Mouse (Mus musculus) erythroblast, adult 5-6 weeks (primary cell): Measurements from ENCODE around the gene Akap6. TPM values are rescaled to one million over a fixed set of nuclear protein-coding genes. Genes with fewer than 3 reads are reported as not detected.

Experiments
- ATAC-seq: replicated peaks from 2 replicates; pipeline ENCODE4 v1.8.0; 2016; ENCODE audit warnings: moderate number of reproducible peaks, mild to moderate bottlenecking, moderate TSS enrichment, inconsistent platforms; ENCODE audit not compliant: poor library complexity, low FRiP score, severe bottlenecking
- total RNA-seq, 2 experiments: library from RNA; stranded (forward) in 1 of 2; stranded (reverse) in 1 of 2; fragments of 150-400 nt in 1 of 2; fragments of 200-764, 138-1000 nt in 1 of 2; gene quantifications; 2 replicates each; pipeline versions ENCODE4 v1.2.3 to v1.2.4; 2015 to 2017; ENCODE audit warnings: low replicate concordance in 2 of 2

Akap6 gene
- total RNA-seq, 2 experiments from 2014 or later = not detected

DNA sequence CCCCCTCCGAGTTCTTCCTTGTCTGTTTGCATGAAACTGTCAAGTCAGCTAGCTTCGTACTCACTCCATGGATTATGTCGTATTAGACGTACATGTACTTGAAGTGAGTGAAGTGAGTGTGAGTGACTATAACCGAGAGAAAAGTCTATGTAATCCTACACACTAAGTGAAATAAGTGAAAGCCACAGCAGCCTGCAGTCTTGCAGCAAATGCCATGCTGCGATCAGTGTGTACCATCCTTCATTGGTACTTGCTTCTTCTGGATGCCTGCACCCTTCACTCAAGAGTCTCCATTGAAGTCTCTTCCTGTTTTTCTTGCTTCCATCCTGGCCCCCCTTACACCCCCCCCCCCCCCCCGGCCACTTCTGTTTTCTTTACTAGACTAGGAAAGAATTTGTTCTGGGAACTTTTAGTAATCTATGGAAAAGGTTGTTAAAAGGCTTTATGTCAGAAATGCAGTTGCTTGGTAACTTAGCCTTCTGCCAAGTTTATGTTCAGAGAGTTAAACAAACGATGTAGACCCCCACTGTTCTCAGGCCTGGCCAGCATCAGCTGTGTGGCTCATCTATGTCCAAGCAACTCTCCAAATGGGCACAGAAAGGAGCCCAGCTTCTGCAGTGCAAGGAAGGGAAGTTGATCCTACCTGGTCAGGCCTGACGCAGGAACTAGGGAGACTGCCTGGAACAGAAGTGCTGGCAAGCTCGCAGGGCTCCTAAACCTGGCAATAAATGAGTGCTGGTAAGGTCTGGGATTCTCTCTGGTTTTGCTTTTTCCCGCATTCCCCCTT lies 73.5 kb downstream of the Akap6 start:
- no peak for ATAC-seq

DNA sequence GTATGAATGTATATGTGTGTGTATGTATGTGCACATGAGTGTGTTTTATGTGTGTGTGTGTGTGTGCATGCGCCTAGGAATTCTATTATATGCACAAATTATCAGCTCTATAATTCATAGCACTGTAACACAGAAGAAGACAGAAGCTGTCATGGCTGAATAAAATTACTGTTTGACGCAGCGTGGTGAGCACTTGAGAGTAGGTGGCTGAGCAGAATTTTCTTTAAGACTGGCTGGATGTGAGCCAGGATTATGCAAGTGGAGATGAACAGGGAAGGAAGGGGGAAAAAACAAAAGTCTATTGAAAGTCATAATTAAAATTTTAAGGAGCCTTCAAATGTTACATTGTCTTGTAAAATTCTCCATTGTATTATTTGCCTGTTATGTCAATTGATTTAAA lies 74.7 kb downstream of the Akap6 start:
- ATAC-seq = no peak

DNA sequence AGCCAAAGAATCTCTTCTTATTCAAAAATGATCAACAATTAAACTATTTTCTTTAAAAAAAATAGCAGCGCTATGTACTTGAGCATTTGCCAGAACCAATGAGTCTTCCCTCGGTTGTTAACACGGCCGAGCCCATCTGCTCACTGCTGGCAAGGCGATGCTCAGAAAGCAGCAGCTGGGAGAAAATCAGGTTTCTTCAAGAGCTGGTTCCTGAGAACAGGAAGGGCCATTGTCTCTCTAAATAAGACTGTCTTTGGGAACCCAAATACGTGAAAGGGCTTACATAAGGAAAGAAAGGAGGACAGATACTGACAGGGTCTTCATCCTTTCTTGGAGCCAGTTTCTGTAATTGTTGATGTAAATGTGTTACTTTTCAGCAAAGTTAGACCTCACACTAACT lies 75.2 kb downstream of the Akap6 start:
- ATAC-seq = no peak

DNA sequence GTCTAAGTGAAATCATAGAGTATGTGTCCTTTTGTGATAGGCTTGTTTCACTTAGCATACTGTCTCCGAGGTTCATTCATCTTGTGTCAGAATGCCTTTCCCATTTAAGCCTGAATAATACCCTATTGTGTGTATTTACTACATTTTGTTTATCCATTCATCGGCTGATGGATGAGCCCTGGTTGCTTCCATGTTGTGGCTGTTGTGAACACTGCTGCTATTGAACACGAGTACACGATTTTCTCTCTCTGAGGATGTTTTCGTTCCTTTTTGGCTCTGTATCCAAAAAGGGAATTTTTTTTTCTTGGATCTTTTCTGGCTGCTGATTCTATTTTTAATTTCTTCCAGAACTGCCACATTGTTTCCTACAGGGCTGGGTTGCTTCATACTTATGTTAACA lies 81.0 kb downstream of the Akap6 start:
- no peak for ATAC-seq

DNA sequence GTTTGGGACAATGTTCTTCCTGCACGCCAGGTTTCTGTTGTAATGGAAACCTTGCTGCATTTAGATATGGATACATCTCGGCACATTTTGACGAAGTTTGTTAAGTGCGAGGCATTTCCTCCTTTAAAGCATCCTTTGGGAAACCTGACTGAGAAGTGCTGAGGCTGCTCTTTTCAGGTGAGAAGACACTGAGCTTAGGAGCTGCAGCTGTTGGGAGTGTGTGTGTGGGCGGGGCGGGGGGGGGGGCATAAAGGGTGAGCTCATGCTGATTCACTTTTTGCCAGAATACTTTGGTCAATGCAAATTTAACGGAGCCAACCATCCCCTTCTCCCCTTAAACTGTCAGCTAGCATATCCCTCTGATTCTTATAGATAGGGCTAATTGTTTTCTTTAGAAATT lies 81.9 kb downstream of the Akap6 start:
- no peak for ATAC-seq

DNA sequence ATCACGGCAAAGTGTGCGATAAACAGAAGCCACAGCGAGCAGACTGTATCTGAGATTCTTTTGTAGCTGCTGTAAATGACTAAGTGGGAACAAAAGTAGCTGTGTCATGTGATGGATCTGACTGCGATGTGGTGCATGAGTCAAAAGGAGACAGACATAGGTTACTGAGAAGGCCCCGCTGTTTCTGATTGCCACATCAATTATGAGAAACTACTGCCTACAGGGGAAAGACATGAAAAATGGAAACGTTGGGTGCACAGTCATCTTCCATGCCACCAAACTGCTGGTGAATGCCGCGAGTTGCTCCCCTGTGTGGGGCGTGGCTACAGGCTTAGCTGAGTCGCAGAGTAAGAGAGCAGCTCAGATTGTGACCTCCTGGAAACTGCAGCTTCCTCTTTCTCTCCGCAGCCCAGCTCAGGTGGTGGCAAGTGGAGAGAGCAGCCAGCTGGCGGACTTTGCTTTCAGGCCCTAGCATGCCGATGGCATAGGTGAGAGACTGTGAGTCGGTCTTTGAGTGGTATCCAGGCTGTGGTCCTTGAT lies 83.8 kb downstream of the Akap6 start:
- no peak for ATAC-seq

DNA sequence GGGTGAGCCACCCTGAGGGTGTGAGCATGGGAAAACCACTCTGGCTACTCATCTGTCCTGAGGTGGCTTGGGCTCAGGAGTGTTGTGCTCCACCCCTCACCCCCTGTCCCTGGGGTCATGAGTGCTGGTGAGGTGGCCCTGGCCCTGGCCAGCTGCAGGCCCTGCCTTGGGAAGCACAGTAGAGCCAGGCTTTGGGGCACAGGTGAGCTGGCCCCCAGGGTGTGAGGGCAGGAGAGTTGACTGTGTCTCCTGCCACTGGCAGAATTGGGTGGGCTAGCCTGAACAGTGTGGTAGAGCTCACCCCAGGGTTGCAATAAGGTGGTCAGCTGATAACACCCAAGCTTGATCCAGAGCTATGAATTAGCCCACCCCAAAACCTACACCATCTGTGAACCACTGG lies 86.0 kb downstream of the Akap6 start:
- ATAC-seq = no peak

DNA sequence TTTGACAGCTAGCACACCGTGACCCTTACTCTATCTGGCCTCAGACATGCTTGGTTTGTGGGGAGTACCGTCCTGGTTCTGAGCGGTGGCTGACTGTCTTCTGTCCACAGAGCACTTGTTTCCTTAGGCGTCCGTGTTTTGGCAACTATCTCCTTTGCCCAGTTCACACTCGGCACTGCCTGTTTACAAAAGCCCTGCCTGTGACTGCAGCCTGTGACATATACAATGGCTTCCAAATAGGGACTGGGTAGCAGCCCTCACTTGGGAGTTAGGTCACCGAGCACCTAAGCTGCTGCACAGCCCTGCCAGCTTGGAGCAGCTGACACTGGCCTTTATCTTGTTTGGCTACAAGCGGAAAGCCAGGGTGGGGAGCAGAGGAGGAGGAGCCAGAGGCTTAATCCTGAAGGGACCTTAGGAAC lies 91.2 kb downstream of the Akap6 start:
- no peak for ATAC-seq

DNA sequence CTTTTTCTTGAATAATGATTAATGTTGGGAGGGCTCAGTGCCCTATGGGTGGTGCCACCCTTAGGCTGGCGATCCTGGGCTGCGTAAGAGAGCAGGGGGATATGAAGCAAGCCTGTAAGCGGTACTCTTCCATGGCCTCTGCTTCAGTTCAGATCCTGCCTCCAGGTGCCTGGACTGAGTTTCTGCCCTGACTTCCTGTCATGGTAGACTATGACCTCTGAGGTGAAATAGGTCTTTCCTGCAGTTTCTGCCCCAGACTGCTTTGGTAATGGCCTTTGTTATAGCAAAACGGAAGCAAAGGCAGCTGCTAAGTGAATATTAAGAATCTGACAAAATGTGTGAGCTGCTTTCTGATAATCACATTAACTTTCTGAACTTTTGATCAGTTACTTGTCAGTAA lies 94.9 kb downstream of the Akap6 start:
- ATAC-seq = no peak

DNA sequence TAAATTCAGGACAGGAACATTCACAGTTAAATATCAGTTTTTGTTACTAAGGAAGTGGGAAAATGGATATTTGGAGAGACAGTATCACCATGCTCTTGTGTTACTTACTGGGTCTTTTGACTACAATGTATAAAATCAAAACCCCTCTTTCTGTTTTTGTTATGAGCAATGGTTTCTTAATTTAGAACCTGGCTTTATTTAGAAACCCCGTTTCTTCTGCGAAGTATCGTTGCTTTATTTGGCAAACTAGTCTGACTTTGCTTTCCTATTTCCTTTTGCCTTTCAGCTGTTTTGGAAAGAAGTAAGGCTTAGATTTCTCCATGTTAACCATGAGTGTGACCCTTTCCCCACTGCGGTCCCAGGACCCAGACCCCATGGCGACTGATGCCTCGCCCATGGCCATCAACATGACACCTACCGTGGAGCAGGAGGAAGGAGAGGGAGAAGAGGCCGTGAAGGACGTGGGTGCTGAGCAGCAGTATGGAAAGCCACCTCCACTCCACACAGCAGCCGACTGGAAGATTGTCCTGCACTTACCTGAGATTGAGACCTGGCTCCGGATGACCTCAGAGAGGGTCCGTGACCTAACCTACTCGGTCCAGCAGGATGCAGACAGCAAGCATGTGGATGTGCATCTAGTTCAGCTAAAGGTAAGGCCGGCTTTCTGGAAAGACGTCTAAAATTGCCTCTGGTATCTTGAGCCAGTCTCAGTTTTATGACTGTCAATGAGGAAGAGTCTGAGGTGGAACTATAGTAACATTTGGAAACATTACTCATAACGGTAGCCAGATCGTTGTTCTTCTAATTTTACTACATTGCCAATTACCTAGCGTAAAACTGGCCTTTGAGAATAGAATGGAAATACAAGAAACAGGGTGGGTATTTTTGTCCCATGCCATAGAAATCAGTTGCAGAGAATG lies 96.6 kb downstream of the Akap6 start:
- no peak for ATAC-seq

DNA sequence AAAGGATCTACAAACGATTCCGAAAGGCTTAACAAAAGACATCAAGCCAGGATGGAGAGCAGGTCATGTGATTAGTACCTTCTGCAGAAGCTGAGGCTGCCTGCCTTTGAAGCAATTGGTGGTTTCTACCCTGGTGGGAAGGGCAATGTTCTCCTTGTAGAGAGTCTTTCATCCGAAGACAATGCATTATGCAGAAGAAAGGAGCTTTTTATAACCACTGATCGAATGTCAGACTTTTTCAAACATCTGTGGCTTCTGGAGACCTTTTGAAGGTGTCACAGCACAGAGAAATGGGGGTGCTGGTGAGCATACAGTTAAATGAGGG lies 97.2 kb downstream of the Akap6 start:
- no peak for ATAC-seq

DNA sequence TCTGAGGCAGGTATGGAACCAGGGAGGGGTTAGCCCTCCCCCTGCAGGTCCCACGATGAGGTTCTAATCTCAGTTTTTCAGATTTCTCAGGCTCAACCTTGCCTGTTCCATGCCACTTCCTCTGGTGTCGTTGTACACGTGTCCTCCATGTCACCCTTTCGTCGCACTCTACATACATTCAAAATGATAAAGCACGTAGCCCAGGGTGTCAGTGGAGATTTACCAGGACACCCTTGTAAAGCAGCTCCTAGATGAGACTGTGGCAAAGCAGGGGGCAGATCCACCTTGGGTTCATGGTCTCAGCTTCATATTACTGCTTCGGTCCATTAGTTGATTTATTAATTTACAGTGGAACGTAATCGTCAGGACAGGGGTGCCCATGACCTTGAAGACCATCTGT lies 100.5 kb downstream of the Akap6 start:
- no peak for ATAC-seq

DNA sequence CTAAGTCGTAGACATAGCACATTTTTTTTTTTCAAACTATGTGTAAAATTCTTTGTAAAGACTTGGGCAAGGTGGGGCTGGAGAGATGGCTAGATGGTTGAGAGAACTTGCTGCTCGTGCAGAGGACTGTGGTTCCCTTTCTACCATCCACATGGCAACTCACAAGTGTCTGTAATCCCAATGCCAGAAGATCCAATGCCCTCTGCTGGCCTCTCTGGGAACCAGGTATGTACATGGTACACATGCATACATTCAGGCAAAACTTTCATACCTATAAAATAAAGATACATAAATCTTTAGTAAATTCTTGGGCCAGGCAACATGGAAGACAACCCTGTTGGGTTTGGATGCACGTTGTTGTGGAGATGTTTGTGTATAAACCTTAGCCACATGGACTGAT lies 107.1 kb downstream of the Akap6 start:
- no peak for ATAC-seq

DNA sequence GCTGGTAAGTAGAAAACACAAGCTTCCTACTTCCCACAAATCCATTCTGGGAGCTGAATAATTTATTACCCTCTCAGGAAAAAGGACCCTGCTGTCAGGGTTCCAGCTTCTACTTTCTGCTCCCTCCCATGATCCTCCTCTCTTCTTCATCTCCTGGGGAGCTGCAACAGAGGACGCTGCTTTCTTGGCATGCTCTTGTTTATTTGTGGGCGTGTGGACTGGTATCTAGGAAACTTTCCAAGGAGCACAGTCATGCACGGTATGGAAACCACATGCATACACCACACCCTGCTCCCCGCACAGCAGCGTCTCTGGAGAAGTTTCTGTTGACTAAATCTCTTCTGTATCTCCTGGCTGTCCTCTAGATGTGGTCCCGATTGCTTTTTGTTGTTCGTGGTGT lies 119.4 kb downstream of the Akap6 start:
- ATAC-seq = no peak

DNA sequence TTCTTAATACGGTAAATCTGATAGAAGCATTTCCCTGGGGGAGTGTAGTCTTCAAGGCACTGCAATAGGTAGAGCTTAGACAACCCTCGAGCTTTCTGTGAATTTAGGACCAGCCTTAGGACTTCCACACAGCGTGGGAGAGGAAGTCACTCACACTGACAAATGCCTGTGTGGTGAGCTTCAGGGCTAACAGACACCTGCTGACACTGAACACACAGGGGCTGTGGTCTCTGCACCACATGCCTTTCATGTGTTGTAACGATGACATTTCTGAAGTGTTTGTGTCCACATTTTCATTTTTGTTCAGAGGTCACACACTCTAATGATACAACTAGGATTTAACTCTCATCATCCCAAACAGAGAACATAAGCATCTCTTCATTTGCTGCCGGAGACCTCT lies 125.6 kb downstream of the Akap6 start:
- ATAC-seq = no peak

DNA sequence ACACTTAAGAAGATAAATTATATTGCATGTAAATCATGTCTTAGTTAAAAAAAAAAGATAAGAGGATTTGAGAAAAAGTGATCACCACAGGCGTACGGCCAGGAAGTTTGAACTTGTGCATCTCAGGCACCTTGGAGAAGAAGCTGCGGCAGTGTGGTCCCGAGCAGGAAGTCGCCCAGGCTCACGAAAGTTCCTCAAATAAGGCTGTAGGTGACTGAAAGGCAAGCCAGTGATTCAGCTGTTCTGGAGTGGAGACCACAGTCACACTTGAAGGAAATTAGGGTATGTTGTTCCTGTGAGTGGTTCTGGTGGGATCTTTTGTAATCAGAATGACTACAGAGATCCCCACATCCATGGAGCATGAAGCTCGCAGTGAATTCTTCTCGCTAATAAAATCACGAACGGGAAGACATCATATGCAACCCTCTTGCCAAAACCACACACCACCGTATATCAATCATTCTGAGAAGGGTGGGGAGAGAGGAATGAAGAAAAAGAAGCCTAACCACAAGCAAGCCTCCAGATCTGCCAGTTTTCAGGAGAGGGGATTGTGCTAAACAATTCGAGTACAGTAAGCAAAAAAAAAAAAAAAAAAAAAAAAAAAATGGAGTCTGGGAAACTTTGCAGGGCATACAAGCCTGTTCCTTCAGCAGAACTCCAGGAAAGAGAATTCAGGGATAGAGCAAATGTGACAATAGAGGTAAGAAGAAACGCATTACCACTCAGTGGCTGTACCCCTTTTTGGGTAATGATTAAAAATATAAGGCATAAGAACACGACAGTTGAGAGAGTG lies 130.0 kb downstream of the Akap6 start:
- ATAC-seq = no peak

DNA sequence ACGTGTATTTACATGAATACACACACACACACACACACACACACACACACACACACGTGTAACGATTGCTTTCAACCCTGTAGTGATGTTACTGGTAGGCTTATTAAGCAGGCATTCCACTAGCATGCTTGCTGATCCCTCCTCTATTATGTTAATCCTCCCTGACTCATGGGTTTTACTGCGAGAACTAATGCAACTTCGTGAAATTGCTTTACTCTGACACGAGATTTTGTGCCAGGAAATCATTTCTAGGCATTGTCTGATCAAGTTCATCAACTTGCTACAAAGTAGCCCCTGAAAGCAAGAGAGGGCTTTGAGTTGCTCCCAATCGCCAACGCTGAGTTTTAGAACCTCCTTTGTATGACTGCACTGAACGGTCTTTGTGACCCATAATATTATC lies 132.6 kb downstream of the Akap6 start:
- ATAC-seq = no peak

DNA sequence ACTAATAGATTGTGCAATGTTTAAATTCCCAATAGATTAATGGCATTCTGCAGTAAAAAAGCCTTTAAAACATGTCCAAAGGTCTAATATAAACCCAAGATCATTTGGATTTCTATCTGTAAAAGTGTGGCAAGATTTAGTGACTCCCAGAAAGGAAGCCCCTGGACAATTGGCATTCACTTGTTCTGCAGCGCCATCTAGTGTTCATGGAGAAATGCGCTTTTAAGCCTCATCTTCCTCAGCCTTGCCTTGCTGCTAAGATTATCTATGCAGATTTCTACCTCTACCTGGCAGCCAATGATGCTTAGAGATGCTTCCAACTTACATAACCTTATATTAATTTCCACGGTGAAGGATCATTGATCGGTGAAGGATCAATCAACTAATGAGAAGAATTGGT lies 133.0 kb downstream of the Akap6 start:
- ATAC-seq = no peak

DNA sequence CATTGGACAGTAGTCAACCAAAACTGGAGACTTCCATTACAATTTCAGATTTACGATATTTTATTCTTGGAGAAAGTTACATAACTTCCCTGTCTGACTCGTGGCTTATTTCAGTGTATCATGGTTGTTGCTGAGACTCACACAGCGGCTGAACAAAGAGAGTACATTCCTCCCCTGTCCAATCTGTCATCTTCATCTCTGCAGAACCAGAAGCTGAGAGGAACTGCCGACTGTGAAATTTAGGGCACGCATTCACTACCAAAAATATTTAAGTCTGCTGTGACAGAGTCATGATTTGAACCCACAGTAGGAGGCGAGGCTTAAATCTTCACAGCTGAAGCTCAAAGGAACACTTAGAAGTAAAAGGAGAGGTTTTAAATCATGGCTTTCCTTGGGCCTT lies 134.0 kb downstream of the Akap6 start:
- ATAC-seq = no peak

DNA sequence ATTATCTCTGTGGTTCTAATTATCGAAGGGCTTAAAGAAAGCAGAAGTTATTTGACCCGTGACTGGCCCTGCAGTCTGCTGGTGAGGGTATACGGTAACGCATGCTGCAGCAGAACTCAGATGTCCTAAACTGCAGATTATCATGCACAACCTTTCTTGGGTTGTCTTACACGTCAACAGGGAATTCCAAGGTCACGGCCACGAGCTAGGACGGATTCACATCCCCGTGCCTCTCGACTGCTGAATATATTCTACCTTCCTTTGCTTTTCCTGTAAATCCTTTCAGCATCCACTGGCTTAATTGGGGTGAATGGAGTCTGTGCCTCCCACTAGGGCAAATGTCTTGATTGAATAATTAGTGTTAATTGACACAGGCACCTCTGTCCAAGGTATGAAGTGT lies 134.9 kb downstream of the Akap6 start:
- no peak for ATAC-seq
